Mouse (Mus musculus) 416B (cell line): ENCODE results near the gene Slc10a6.
A peak's percentile ranks its signal among the peaks of the same experiment; 100 is the strongest.

Experiments used
- DNase-seq: peaks from one replicate; pipeline ENCODE4 v3.0.0; 2011; ENCODE audit warnings: low read depth

The Slc10a6 gene

GRCm38 (mm10) chr5:103629111-103629764 is at the start of gene Slc10a6:
Slc10a6 (minus strand) TSS chr5:103629403.
- no peak for DNase-seq

GRCm38 (mm10) chr5:103678974-103679373 is 49.8 kb upstream of the Slc10a6 start:
- DNase-seq = peak; percentile 31

GRCm38 (mm10) chr5:103677894-103678293 is 48.7 kb upstream of the Slc10a6 start:
- DNase-seq = no peak

- no peak for DNase-seq
Observed at GRCm38 (mm10) chr5:103676289-103676881, 47.2 kb upstream of the Slc10a6 start.

GRCm38 (mm10) chr5:103674482-103674881 is 45.3 kb upstream of the Slc10a6 start:
- no peak for DNase-seq

DNA sequence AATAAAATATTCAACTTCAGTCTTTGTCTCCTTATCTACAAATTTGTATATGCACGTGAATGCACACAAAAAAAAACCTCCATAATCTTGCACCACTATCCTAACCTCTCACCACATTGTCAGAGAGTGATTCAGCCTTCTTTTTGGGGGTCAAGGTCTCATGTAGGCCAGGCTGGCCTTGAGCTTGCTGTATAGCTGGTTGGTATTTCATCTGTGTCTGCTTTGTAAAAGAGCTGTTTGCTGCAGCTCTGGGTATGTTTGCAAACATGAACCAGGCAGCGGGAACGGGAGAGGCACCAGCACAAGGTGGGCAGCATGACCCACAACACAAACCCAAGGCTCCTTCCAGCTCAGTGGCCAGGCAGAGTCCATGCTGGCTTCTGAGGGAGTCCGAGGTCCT is 44.4 kb upstream of the Slc10a6 start:
- DNase-seq = no peak

DNA sequence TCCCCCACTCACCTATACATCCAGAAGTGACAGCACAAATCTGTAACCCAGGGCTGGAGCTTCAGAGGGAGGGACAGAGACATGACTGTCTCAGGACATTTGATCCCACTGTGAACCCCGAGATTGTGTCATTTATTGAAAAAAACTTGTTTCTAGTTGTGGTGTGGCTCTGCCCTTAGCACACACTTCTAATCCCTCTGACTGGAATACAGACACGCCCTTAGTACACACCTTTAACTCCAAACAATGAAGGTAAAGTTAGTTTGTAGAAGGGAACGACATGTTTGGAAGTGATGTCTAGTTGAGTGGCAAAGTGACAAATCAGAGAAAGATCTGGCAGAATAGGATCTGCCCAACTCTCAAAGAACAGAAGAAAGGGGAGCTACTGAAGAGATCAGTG is 42.7 kb upstream of the Slc10a6 start:
- no peak for DNase-seq

- no peak for DNase-seq
Observed at GRCm38 (mm10) chr5:103665876-103666275, 36.7 kb upstream of the Slc10a6 start.

DNA sequence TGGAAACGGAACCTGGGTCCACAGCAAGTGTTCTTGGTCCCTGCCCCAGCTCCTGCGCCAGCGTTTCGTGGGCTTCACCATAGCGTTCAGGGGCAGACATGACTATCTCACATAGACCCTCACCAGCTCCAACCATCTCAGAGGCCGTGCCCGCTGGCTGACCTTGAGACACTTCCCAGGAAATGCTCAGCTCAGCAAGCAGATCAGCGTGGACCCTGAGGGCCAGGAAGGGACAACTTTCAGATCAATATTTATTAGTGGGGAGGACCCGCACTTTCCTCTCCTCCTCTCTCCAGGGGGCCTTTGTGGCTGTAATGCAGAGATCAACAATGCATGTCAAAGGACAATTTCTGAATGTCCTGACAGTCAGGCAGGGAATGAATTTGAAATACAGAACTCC is 35.7 kb upstream of the Slc10a6 start:
- DNase-seq = no peak

DNA sequence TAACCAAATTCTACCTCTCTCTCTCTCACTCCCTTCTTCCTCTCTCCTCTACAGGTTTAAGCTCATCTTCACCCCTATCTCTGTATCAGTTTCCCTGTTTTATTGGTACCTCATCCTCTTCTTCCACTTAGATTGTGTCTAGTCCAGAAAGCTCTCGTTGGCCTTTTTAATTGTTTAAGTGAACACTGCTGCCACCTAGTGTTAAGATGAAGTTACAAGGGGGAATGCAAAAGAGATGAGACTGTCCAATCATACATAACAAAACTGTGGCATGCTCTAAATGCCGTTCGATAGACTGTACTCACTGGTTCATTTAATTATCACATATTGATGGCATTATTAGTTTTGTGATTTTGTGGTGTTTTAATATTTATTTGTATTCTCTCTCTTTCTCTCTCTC is 30.4 kb upstream of the Slc10a6 start:
- peak; percentile 75 for DNase-seq

- peak; percentile 43 for DNase-seq
Observed at GRCm38 (mm10) chr5:103658921-103659320, 29.7 kb upstream of the Slc10a6 start.

GRCm38 (mm10) chr5:103655346-103656118 is 26.3 kb upstream of the Slc10a6 start, which contains the start of gene 1700016H13Rik:
1700016H13Rik (minus strand) TSS chr5:103656010.
- DNase-seq = no peak

DNA sequence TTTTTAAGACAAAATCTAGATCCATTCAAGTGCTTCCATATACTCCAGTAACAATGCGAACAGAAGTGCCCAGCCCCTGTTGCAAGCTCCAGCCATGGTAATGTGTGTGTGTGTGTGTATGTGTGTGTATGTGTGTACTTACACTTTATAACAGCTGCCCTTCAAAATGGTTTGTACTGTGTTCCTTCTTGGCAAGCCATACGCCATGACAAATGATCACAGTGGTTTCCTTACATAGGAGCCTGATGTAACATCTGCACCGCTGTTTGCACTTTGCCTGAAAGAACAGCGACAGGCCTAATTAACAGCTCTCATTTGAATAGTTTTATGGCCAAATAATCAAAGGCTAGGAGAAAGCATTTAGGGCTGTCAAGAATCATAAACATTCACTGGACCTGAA is 25.6 kb upstream of the Slc10a6 start:
- DNase-seq = no peak

- DNase-seq = peak; percentile 73
Observed at GRCm38 (mm10) chr5:103654225-103654624, 25.0 kb upstream of the Slc10a6 start.

- DNase-seq = no peak
Observed at GRCm38 (mm10) chr5:103647320-103647719, 18.1 kb upstream of the Slc10a6 start.

- DNase-seq = peak; percentile 34
Observed at GRCm38 (mm10) chr5:103644167-103644566, 15.0 kb upstream of the Slc10a6 start.

GRCm38 (mm10) chr5:103637162-103637561 is 8.0 kb upstream of the Slc10a6 start:
- DNase-seq = no peak

DNA sequence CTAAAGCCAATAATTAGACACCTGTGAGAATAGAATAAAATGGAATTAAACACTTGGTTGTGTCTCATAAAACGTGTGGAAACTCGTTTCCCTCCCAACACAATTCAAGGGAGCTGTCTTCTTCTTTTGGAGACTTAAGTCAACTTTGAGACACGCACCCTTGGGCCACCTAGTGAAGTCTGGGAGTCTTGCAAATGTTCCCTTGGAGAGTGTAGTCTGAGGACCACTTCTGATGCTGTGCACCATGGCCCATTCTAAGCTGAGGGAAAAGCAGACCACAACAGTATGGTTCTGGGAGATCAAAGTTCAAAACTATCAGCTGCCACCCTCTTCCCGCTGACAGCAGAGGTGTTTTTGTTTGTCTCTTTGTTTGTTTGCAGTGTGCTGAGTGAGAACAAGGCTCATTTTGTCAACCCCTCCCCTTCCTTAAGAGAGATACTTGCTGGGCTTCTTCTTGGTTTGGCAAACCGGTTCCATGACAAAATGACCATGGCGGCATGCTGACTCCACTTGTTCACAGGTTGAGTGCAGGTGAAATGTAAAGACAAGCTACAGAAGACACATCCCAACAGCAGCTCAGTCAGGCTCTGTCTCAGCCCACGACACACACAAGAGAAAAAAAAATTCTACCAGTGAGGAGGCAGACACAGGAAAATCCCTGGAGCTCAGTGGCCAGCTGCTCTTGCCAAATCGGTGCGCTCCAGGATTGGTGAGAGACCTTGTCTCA is 814 bp upstream of the Slc10a6 start:
- DNase-seq = no peak

GRCm38 (mm10) chr5:103628499-103628898 is 704 bp downstream of the Slc10a6 start:
- no peak for DNase-seq

- DNase-seq = peak; percentile 9
Observed at GRCm38 (mm10) chr5:103624831-103625230, 4.4 kb downstream of the Slc10a6 start.

DNA sequence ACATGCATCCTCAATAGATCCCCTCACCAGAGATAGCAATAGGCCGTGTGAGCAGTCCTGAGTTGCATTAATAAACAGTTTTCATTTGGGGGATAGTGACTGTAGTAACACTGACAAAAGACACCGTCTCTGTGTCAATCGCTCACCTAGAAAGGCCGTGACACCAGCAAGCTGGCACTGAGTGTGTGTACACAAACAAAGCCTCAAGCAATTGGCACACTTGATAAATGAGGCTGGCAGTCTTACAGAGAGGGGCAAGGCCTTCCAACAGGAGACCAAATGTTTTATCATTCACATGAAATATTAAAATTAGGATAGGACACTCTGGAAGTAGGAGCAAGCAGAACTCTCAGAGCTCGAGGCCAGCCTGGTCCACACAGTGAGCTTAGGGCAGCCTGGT is 6.9 kb downstream of the Slc10a6 start:
- DNase-seq = no peak

GRCm38 (mm10) chr5:103620301-103620973 is 8.8 kb downstream of the Slc10a6 start:
- no peak for DNase-seq
